10 mouse cellular contexts compared by ENCODE assay signal in the genomic region with DNA sequence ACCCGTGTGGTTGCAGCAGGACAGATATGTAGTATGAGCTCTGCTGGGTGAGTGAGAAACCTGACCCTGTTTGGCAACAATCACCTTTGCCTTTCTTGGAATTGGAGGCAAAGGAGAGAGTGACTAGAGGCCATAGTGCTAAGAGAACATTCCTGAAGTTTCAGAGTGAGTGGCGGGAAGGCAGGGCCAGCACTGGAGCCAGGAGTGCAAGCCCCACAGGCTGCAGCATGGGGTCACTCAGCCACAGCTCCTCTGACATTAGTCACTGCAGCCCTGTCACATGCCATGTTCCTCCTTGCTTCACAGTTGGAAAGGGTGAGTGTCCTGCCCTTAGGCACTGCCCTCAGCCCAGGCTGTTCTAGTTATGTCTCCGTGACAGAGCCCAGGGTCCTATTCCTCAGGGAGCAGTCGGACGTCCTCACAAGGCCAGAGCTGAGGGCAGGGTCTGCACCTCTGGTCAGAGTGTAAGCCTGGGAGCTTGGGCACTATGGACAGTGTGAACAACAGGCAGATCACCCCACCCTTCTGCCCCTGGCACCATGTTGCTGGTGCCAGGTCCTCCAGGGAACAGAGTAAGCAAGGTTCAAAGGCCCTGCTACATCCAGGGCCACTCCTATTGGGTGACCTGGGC. TPM values are rescaled to one million over a fixed set of nuclear protein-coding genes. Genes with fewer than 3 reads are reported as not detected.
DNase-seq lines count a peak whose midpoint lies in the region.
"Had no signal": no experiment of that assay in that cellular context is flagged by ENCODE, and none has a peak within 500 bp of the region (broad histone marks: within the 10 kb centered on the region; RNA-seq: fewer than 3 reads in every experiment).

No protein-coding gene starts in this region.

- peak; percentile 87 for DNase-seq in heart, adult 11 months
- no peak for DNase-seq in heart, postnatal 36 days
- peak; percentile 43 to 48 for DNase-seq in kidney, postnatal 36 days
- DNase-seq in kidney, adult 9 months = no peak
- peak; percentile 34 for DNase-seq in Muller cell, postnatal 12 days (ENCODE audit: inconsistent ontology term)
- peak; percentile 44 for DNase-seq in skeletal muscle tissue, adult 2 months (ENCODE audit: low read depth, low spot score)
- DNase-seq in thymus, postnatal 4 days = no peak
- DNase-seq: cerebellum, adult 2 months; right cerebral cortex, postnatal 25 days had no signal

- intact Hi-C loops in heart, postnatal 36 days (cut with DNase I) = no loop called here

RNA-seq across cellular contexts. Expression of a gene that starts 19.7 kb away (rescaled TPM):
- total RNA-seq in heart, postnatal 36 days (2021) = 1 to 10 TPM; 1.7 to 2.4 TPM
- total RNA-seq: granulocyte monocyte progenitor cell, adult 5-6 weeks had no signal

RNA-seq across cellular contexts. Expression of a gene that starts 34.2 kb away (rescaled TPM):
- total RNA-seq in heart, postnatal 36 days (2021) = not detected

RNA-seq across cellular contexts. Expression of a gene that starts 34.5 kb away (rescaled TPM):
- 100 to 1,000 TPM; 451 to 482 TPM for total RNA-seq in heart, postnatal 36 days (2021)

RNA-seq across cellular contexts. Expression of a gene that starts 34.7 kb away (rescaled TPM):
- total RNA-seq in heart, postnatal 36 days (2021) = 10 to 100 TPM in 1 of 2 experiments, 1 to 10 TPM in 1; 9.1 to 12.1 TPM
- total RNA-seq: granulocyte monocyte progenitor cell, adult 5-6 weeks had no signal

RNA-seq across cellular contexts. Expression of a gene that starts 35.5 kb away (rescaled TPM):
- not detected for total RNA-seq in heart, postnatal 36 days (2021)

Comparison
In these comparisons a context has a peak if more than half of its experiments do, and no peak if none do; other contexts are left out.
1. DNase-seq: peak in heart, adult 11 months (single experiment), kidney, postnatal 36 days (2 of 2), Muller cell, postnatal 12 days (single experiment) and skeletal muscle tissue, adult 2 months (single experiment); none in heart, postnatal 36 days (0 of 2), kidney, adult 9 months (single experiment) and thymus, postnatal 4 days (single experiment).